Mouse (Mus musculus) gastrocnemius, postnatal 25 days (tissue): Measurements from ENCODE around the gene Proser2. TPM values are rescaled to one million over a fixed set of nuclear protein-coding genes. Genes with fewer than 3 reads are reported as not detected.

Source experiments
- DNase-seq: peaks from one replicate; pipeline ENCODE4 v3.0.0; 2022
- total RNA-seq, 2 experiments: library from RNA; stranded (reverse); gene quantifications; 1 replicate in 1 of 2; 2 replicates in 1 of 2; pipeline ENCODE4 v1.2.3; 2021

The Proser2 gene
- total RNA-seq, 2 experiments from 2014 or later = 0.43 to 0.97 TPM

GRCm38 (mm10) chr2:6072685-6073260 lies 57.2 kb downstream of the Proser2 start:
- DNase-seq = no peak

- DNase-seq = no peak
Measured at GRCm38 (mm10) chr2:6071598-6072440, 58.2 kb downstream of the Proser2 start.

GRCm38 (mm10) chr2:6070925-6071324 lies 59.1 kb downstream of the Proser2 start:
- DNase-seq = no peak

DNA sequence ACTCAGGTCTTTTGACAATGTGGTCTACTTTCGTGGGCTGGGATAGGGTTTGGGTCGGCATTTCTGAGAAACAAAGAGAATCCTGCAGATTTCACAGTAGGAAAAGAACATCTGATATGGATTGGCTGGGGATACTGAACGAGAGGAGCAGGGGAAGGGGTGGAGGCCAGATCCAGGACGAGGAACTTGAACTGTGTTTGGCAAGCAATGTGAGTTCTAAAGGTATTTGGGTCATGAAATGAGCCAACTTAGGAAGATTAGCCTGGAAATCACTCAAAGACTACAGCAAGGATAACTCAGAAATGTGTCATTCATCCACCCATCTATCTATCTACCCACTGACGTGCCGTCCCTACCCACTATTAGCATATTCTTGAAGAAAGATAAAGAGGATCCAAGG lies 62.7 kb downstream of the Proser2 start:
- DNase-seq = no peak

- DNase-seq = no peak
Measured at GRCm38 (mm10) chr2:6060071-6060804, 69.8 kb downstream of the Proser2 start.

- no peak for DNase-seq
Measured at GRCm38 (mm10) chr2:6059291-6059690, 70.7 kb downstream of the Proser2 start.

- no peak for DNase-seq
Measured at GRCm38 (mm10) chr2:6056518-6056917, 73.5 kb downstream of the Proser2 start.

GRCm38 (mm10) chr2:6055466-6055865 lies 74.5 kb downstream of the Proser2 start:
- DNase-seq = no peak

DNA sequence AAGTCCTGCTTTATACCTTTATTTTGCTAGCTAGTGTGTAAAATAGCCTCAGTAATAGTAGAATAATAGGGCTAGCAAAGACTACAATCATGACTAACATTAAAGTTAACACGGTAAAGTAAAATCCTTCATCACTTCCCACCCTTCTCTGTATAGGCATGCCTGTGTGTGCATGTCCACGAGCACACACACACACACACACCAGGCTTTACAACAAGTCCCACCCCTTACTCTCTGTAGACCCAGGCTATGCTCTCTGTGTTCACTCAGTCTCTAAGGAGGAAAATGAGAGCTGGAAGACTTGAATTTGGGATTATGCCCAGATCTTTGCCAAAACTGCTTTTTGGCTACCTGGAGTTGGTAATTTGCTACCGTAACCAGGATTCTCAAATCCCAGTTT lies 81.0 kb downstream of the Proser2 start:
- no peak for DNase-seq

GRCm38 (mm10) chr2:6048570-6048969 lies 81.4 kb downstream of the Proser2 start:
- no peak for DNase-seq

Other genes with a start within 250 kb of the Proser2 start
- gene Sec61a2, start 234.8 kb downstream of the Proser2 start, total RNA-seq = 10 to 100 TPM; 29.1 to 34.2 TPM
- gene Dhtkd1, start 187.4 kb downstream of the Proser2 start, total RNA-seq = 1 to 10 TPM; 2.9 to 3.7 TPM
- gene Upf2, start 178.7 kb downstream of the Proser2 start, total RNA-seq = 10 to 100 TPM; 16.6 to 17.3 TPM
- gene Echdc3, start 82.8 kb upstream of the Proser2 start, total RNA-seq = 1 to 10 TPM; 6.1 to 7.4 TPM
- gene Usp6nl, start 192.5 kb upstream of the Proser2 start, total RNA-seq = 1 to 10 TPM; 2.9 to 3.8 TPM